In genomic region chr8:111032916-111033315, GRCm38 (mm10) we compare ENCODE assay signal across 8 mouse cellular contexts. TPM values are rescaled to one million over a fixed set of nuclear protein-coding genes. Genes with fewer than 3 reads are reported as not detected.
DNase-seq lines count a peak whose midpoint lies in the region; ATAC-seq and TF ChIP-seq lines count a peak whose summit lies in the region.

Aars (plus strand) TSS chr8:111033144.

- peaks cover 17% of the 10 kb centered on the region for H3K4me1 ChIP-seq in kidney, embryonic 14.5 days (ENCODE audit: control insufficient read depth, insufficient read depth, low read length)
- H3K4me1 ChIP-seq in hindbrain, embryonic 16.5 days (ENCODE audit: control insufficient read depth, insufficient read depth, low read depth, low read length), result peaks cover 17% of the 10 kb centered on the region
- H3K4me1 ChIP-seq in liver, postnatal 0 days (ENCODE audit: insufficient read depth), result peaks cover 34% of the 10 kb centered on the region

- no peak for TF ChIP-seq EP300 in liver, postnatal 0 days (IDR thresholded peaks at IDR 0.05; ENCODE audit: low read depth)

- peak within 1 kb of the TSS; percentile 68 for H3K4me3 ChIP-seq in kidney, embryonic 14.5 days (ENCODE audit: low read length)
- H3K4me3 ChIP-seq in hindbrain, embryonic 16.5 days (ENCODE audit: low read length), result peak within 1 kb of the TSS; percentile 79
- H3K4me3 ChIP-seq in liver, postnatal 0 days (ENCODE audit: low read depth, low read length), result peak within 1 kb of the TSS; percentile 62

- no peak for ATAC-seq in kidney, embryonic 14.5 days (ENCODE audit: low FRiP score, low TSS enrichment)
- no peak for ATAC-seq in hindbrain, embryonic 16.5 days
- ATAC-seq in liver, postnatal 0 days, result no peak

- whole genome bisulfite sequencing in kidney, embryonic 14.5 days, result 97% methylated on average over 7 of the region's 7 CpGs
- WGBS in hindbrain, embryonic 16.5 days, result 96% methylated on average over 7 of the region's 7 CpGs
- WGBS in liver, postnatal 0 days (ENCODE audit: insufficient replicate concordance), result 90% methylated on average over 7 of the region's 7 CpGs

- DNase-seq in kidney, adult 8-10 months, result no peak
- no peak for DNase-seq in adrenal gland, adult 2 months
- no peak for DNase-seq in gastrocnemius, adult 18-20 months (ENCODE audit: low spot score)
- DNase-seq in liver, postnatal 0 days, result no peak
- DNase-seq in spleen, adult 18-20 months, result no peak
- DNase-seq in urinary bladder, adult 18-20 months (ENCODE audit: low spot score in 2 of 2), result no peak

- H3K27ac ChIP-seq in kidney, embryonic 14.5 days (ENCODE audit: low read depth, low read length), result peak within 1 kb of the TSS; percentile 72
- peak within 1 kb of the TSS; percentile 82 for H3K27ac ChIP-seq in hindbrain, embryonic 16.5 days (ENCODE audit: low read depth, low read length)
- H3K27ac ChIP-seq in liver, postnatal 0 days (ENCODE audit: low read depth), result peak within 1 kb of the TSS; percentile 83

- H3K27me3 ChIP-seq in kidney, embryonic 14.5 days (ENCODE audit: control insufficient read depth, insufficient read depth, low read length), result peaks cover 3% of the 10 kb centered on the region; the same call in 1 of the 2 replicates
- H3K27me3 ChIP-seq in hindbrain, embryonic 16.5 days (replicated peaks; ENCODE audit: control insufficient read depth, insufficient read depth, low read length), result peaks cover 2% of the 10 kb centered on the region; the same call in 1 of the 2 replicates
- no peaks in the 10 kb centered on the region for H3K27me3 ChIP-seq in liver, postnatal 0 days (ENCODE audit: insufficient read depth, low read length)

- peaks cover 17% of the 10 kb centered on the region for H3K36me3 ChIP-seq in kidney, embryonic 14.5 days (ENCODE audit: control insufficient read depth, insufficient read depth, low read length)
- H3K36me3 ChIP-seq in hindbrain, embryonic 16.5 days (ENCODE audit: control insufficient read depth, insufficient read depth, low read length), result peaks cover 6% of the 10 kb centered on the region
- H3K36me3 ChIP-seq in liver, postnatal 0 days (replicated peaks; ENCODE audit: insufficient read depth, low read length), result peaks cover 18% of the 10 kb centered on the region

- TF ChIP-seq CTCF in liver, postnatal 0 days (IDR thresholded peaks at IDR 0.05; ENCODE audit: low read depth), result no peak

- H3K9me3 ChIP-seq in kidney, embryonic 14.5 days (ENCODE audit: control insufficient read depth, low read length), result no peaks in the 10 kb centered on the region
- no peaks in the 10 kb centered on the region for H3K9me3 ChIP-seq in hindbrain, embryonic 16.5 days (ENCODE audit: control insufficient read depth, low read length)
- H3K9me3 ChIP-seq in liver, postnatal 0 days (ENCODE audit: low read length), result no peaks in the 10 kb centered on the region

- H3K4me2 ChIP-seq in kidney, embryonic 14.5 days (replicated peaks; ENCODE audit: low read depth, low read length), result peak within 1 kb of the TSS; percentile 76
- peak within 1 kb of the TSS; percentile 56 for H3K4me2 ChIP-seq in hindbrain, embryonic 16.5 days (ENCODE audit: low read length)
- H3K4me2 ChIP-seq in liver, postnatal 0 days (ENCODE audit: low read depth, low read length), result peak within 1 kb of the TSS; percentile 71

- peak within 1 kb of the TSS; percentile 74 for H3K9ac ChIP-seq in kidney, embryonic 14.5 days (ENCODE audit: low read depth, low read length)
- H3K9ac ChIP-seq in hindbrain, embryonic 16.5 days (ENCODE audit: low read depth, low read length), result peak within 1 kb of the TSS; percentile 84
- H3K9ac ChIP-seq in liver, postnatal 0 days (replicated peaks), result peak within 1 kb of the TSS; percentile 80

RNA-seq across cellular contexts. Expression of gene Aars, which starts in this region (rescaled TPM):
- polyA plus RNA-seq in kidney, embryonic 14.5 days (2014; fragmentation: Nextera tagmentation; extraction: Ambion mirVana), result 37.9 and 59.7 TPM in 2 replicates
- 100 to 1,000 TPM; 112 to 155 TPM for total RNA-seq in adrenal gland, adult 2 months (2021)
- polyA plus RNA-seq in adrenal gland, adult 2 months (2012; rRNA removed), result 31.8 and 37.4 TPM in 2 replicates
- total RNA-seq in gastrocnemius, adult 18-20 months (2021), result 10 to 100 TPM; 43.1 to 54.1 TPM
- polyA plus RNA-seq in hindbrain, embryonic 16.5 days (2015; fragmentation: Nextera tagmentation; extraction: Ambion mirVana), result 92.2 and 94.7 TPM in 2 replicates
- polyA plus RNA-seq in liver, postnatal 0 days (2015; fragmentation: Nextera tagmentation; extraction: Ambion mirVana), result 23.1 and 26.0 TPM in 2 replicates
